Mouse (Mus musculus): ENCODE results near the gene Pla2g3. TPM values are rescaled to one million over a fixed set of nuclear protein-coding genes. Genes with fewer than 3 reads are reported as not detected.

The Pla2g3 gene
- polyA plus RNA-seq, 2 experiments, result 0.40 to 0.99 TPM

DNA sequence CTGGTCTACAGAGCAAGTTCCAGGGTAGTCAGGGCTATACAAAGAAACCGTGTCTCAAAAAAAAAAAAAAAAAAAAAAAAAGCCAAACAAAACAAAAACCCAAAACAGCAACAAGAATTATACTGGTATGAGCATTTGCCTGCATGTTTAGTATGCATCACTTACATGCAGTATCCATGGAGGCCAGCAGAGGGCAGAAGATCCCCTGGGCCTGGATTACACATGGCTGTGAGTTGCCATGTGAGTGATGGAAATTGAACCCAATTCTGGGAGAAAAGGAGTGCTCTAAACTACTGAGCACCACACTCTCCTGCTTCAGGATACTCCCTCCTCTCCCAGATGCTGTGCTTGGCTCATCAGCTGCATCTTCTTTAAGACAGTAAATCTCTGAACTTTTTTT lies 31.7 kb upstream of the Pla2g3 start:
- Histone ChIP-seq H3K4me1 (ENCODE audit: control insufficient read depth, insufficient read depth, low read length) (peaks cover 7% of the 10 kb centered on the region; the same call in 1 of the 2 replicates), H3K4me2 (replicated peaks; ENCODE audit: low read depth, low read length, severe bottlenecking) (no peak overlapping the region), H3K9ac (ENCODE audit: low read depth, low read length, severe bottlenecking) (no peak overlapping the region), H3K9me3 (ENCODE audit: control insufficient read depth, low read length) (no peaks in the 10 kb centered on the region), H3K4me3 (replicated peaks; ENCODE audit: low read length) (no peak overlapping the region), H3K36me3 (ENCODE audit: control insufficient read depth, insufficient read depth, low read length) (peaks cover 7% of the 10 kb centered on the region; the same call in 1 of the 2 replicates), H3K27me3 (ENCODE audit: control insufficient read depth, insufficient read depth, low read length) (no peaks in the 10 kb centered on the region), H3K27ac (replicated peaks; ENCODE audit: low read depth, low read length) (no peak overlapping the region)
- DNase-seq (ENCODE audit: low spot score) (no peak), ATAC-seq (ENCODE audit: low FRiP score, low read depth) (no peak)
- no peak for TF ChIP-seq POLR2A (IDR thresholded peaks at IDR 0.05; ENCODE audit: borderline replicate concordance, extremely low read depth, insufficient read depth, insufficient read length)
- WGBS, result 33% methylated on average over 1 of the region's 1 CpGs

DNA sequence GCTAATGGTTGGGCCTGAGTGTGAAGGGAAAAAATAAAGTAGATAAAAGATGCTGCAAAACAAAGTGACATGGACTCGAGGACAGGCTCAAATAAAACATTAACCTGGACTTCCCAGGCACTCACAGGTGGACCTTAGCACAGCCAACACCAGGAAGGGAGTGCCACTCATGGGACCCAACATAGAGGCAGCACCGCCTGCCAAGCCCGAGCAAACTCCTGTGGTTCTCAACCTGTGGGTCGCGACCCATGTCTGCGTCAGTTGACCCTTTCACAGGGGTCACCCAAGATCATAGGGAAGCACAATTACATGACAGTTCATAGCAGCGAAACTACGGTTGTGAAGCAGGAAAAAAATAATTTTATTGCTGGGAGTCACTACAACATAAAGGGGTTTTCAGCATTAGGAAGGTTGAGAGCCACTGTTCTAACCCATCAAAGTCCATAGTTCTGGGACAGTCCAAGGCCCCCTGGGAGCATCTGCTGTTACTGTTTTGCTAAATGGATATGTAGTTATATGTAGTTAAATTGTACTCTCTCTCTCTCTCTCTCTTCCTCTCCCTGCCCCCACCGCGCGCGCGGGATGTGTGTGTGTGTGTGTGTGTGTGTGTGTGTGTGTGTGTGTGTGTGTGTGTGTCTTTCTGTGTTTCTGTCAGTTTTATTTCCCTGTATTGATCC lies 29.5 kb upstream of the Pla2g3 start:
- no peaks in the 10 kb centered on the region for H3K27me3 ChIP-seq (ENCODE audit: control insufficient read depth, insufficient read depth, low read length)

DNA sequence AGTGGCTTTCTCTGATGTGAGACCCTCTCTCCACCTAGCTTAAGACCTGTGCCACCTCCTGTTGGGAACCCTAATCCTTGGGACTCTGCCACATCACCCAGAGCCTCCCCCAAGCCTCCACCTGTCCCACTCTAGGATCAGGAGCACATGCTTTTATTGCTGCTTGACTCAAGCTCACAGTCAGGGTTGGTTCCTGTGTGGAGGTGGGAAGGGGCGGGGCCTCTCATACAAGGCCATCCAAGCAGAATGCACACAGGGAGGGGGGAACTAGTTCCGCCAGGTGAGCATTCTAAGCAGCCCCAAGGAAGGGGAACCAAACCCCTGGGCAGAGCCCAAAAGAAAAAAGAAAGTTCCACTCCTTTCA lies 29.0 kb upstream of the Pla2g3 start:
- no peaks in the 10 kb centered on the region for H3K9me3 ChIP-seq (ENCODE audit: control insufficient read depth, low read length)
- H3K4me2 ChIP-seq (replicated peaks; ENCODE audit: low read depth, low read length, severe bottlenecking), result no peak overlapping the region
- H3K27me3 ChIP-seq (ENCODE audit: control insufficient read depth, insufficient read depth, low read length), result no peaks in the 10 kb centered on the region
- no peak for TF ChIP-seq POLR2A (IDR thresholded peaks at IDR 0.05; ENCODE audit: borderline replicate concordance, extremely low read depth, insufficient read depth, insufficient read length)
- no peaks in the 10 kb centered on the region for H3K4me1 ChIP-seq (ENCODE audit: control insufficient read depth, insufficient read depth, low read length)
- H3K36me3 ChIP-seq (ENCODE audit: control insufficient read depth, insufficient read depth, low read length), result peaks cover 7% of the 10 kb centered on the region; the same call in 1 of the 2 replicates
- no peak overlapping the region for H3K9ac ChIP-seq (ENCODE audit: low read depth, low read length, severe bottlenecking)
- ATAC-seq (ENCODE audit: low FRiP score, low read depth), result no peak
- WGBS, result 90% methylated on average over 2 of the region's 2 CpGs
- no peak overlapping the region for H3K27ac ChIP-seq (replicated peaks; ENCODE audit: low read depth, low read length)
- no peak for DNase-seq (ENCODE audit: low spot score)
- H3K4me3 ChIP-seq (replicated peaks; ENCODE audit: low read length), result no peak overlapping the region

More for the DNA sequence above, 29.5 kb upstream of the Pla2g3 start:
- H3K9ac ChIP-seq (ENCODE audit: low read depth, low read length, severe bottlenecking), result no peak overlapping the region
- H3K9me3 ChIP-seq (ENCODE audit: control insufficient read depth, low read length), result no peaks in the 10 kb centered on the region
- DNase-seq (ENCODE audit: low spot score) (no peak), ATAC-seq (ENCODE audit: low FRiP score, low read depth) (no peak)
- no peak for TF ChIP-seq POLR2A (IDR thresholded peaks at IDR 0.05; ENCODE audit: borderline replicate concordance, extremely low read depth, insufficient read depth, insufficient read length)
- no peak overlapping the region for H3K4me2 ChIP-seq (replicated peaks; ENCODE audit: low read depth, low read length, severe bottlenecking)
- H3K4me1 ChIP-seq (ENCODE audit: control insufficient read depth, insufficient read depth, low read length), result no peaks in the 10 kb centered on the region
- H3K36me3 ChIP-seq (ENCODE audit: control insufficient read depth, insufficient read depth, low read length), result peaks cover 7% of the 10 kb centered on the region; the same call in 1 of the 2 replicates
- H3K4me3 ChIP-seq (replicated peaks; ENCODE audit: low read length), result no peak overlapping the region
- no peak overlapping the region for H3K27ac ChIP-seq (replicated peaks; ENCODE audit: low read depth, low read length)
- 77% methylated on average over 12 of the region's 13 CpGs for WGBS

DNA sequence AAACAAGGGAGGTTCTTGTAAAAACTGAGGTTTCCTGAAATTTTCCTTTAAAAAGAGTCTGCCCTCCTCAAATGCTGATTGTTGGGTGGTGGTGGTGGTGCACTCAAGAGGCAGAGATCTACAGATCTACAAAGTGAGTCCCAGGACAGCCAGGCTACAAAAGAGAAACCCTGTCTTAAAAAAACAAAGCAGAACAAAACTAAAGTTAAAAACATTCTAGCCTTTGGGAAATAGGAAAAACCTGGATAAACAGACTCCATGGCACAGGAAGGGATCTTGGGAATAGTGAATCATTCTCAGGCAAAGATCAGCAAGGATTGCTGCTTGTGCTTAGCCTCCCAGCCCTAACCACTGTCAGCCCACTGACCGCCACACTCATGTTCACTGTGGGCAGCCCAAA lies 25.2 kb upstream of the Pla2g3 start:
- no peak for TF ChIP-seq POLR2A (IDR thresholded peaks at IDR 0.05; ENCODE audit: borderline replicate concordance, extremely low read depth, insufficient read depth, insufficient read length)

DNA sequence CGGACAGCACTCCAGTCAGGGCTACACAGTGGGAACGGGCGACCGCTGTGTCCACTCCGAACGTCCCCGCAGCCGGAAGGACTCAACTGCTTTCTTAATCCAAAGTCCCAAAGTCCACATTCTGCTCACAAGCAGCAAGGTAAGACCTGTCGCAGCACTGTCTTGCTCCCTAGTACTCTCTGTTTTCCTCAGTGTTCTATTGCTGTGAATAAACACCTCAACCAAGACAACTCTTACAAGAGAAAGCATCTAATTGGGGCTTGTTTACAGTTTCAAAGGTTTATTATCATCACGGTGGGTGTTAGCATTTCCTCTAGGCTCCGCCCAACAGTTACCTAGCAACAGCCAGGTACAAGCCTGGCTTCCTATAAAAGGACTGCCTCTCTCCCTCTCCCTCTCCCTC lies 16.6 kb upstream of the Pla2g3 start:
- H3K27ac ChIP-seq (replicated peaks; ENCODE audit: low read depth, low read length), result no peak overlapping the region
- H3K9ac ChIP-seq (ENCODE audit: low read depth, low read length, severe bottlenecking), result no peak overlapping the region
- no peaks in the 10 kb centered on the region for H3K27me3 ChIP-seq (ENCODE audit: control insufficient read depth, insufficient read depth, low read length)
- DNase-seq (ENCODE audit: low spot score) (no peak), ATAC-seq (ENCODE audit: low FRiP score, low read depth) (no peak)
- H3K4me3 ChIP-seq (replicated peaks; ENCODE audit: low read length), result no peak overlapping the region
- TF ChIP-seq POLR2A (IDR thresholded peaks at IDR 0.05; ENCODE audit: borderline replicate concordance, extremely low read depth, insufficient read depth, insufficient read length), result no peak
- no peaks in the 10 kb centered on the region for H3K4me1 ChIP-seq (ENCODE audit: control insufficient read depth, insufficient read depth, low read length)
- no peak overlapping the region for H3K4me2 ChIP-seq (replicated peaks; ENCODE audit: low read depth, low read length, severe bottlenecking)
- H3K36me3 ChIP-seq (ENCODE audit: control insufficient read depth, insufficient read depth, low read length), result no peaks in the 10 kb centered on the region
- H3K9me3 ChIP-seq (ENCODE audit: control insufficient read depth, low read length), result no peaks in the 10 kb centered on the region
- WGBS, result 18% methylated on average over 11 of the region's 11 CpGs

More for the DNA sequence above, 25.2 kb upstream of the Pla2g3 start:
- Histone ChIP-seq H3K9me3 (ENCODE audit: control insufficient read depth, low read length) (no peaks in the 10 kb centered on the region), H3K27me3 (ENCODE audit: control insufficient read depth, insufficient read depth, low read length) (no peaks in the 10 kb centered on the region), H3K4me1 (ENCODE audit: control insufficient read depth, insufficient read depth, low read length) (no peaks in the 10 kb centered on the region), H3K9ac (ENCODE audit: low read depth, low read length, severe bottlenecking) (no peak overlapping the region), H3K36me3 (ENCODE audit: control insufficient read depth, insufficient read depth, low read length) (no peaks in the 10 kb centered on the region), H3K27ac (replicated peaks; ENCODE audit: low read depth, low read length) (no peak overlapping the region), H3K4me2 (replicated peaks; ENCODE audit: low read depth, low read length, severe bottlenecking) (no peak overlapping the region), H3K4me3 (replicated peaks; ENCODE audit: low read length) (no peak overlapping the region)
- no peak for ATAC-seq (ENCODE audit: low FRiP score, low read depth)
- DNase-seq (ENCODE audit: low spot score), result no peak
- WGBS, result 100% methylated on average over 1 of the region's 1 CpGs

All from limb, embryonic 14.5 days (tissue).